Mouse (Mus musculus) lung, adult 2 months (tissue): Measurements from ENCODE around the gene Mxd4.

Experiments used
- CTCF ChIP-seq: fragments of 200-500 bp; IDR thresholded peaks from 2 replicates; pipeline ENCODE4 v1.5.1; 2011; ENCODE audit warnings: mild to moderate bottlenecking, low read length, control low read depth; ENCODE audit not compliant: insufficient read depth
- POLR2A ChIP-seq: fragments of 200-500 bp; IDR thresholded peaks from 2 replicates; pipeline ENCODE4 v1.6.1; 2011; ENCODE audit warnings: low read depth, mild to moderate bottlenecking, control low read depth, low read length, borderline replicate concordance; ENCODE audit errors: extremely low read depth

- no peak for TF ChIP-seq POLR2A
- no peak for TF ChIP-seq CTCF
Measured at GRCm38 (mm10) chr5:34189521-34189920, 2.0 kb upstream of the Mxd4 start.
